Mouse (Mus musculus): Measurements from ENCODE around the gene Snrpa1. TPM values are rescaled to one million over a fixed set of nuclear protein-coding genes. Genes with fewer than 3 reads are reported as not detected.

Gene Snrpa1
- total RNA-seq, 4 experiments from 2014 or later: 17.3 to 21.2 (median 18.0) TPM

DNA sequence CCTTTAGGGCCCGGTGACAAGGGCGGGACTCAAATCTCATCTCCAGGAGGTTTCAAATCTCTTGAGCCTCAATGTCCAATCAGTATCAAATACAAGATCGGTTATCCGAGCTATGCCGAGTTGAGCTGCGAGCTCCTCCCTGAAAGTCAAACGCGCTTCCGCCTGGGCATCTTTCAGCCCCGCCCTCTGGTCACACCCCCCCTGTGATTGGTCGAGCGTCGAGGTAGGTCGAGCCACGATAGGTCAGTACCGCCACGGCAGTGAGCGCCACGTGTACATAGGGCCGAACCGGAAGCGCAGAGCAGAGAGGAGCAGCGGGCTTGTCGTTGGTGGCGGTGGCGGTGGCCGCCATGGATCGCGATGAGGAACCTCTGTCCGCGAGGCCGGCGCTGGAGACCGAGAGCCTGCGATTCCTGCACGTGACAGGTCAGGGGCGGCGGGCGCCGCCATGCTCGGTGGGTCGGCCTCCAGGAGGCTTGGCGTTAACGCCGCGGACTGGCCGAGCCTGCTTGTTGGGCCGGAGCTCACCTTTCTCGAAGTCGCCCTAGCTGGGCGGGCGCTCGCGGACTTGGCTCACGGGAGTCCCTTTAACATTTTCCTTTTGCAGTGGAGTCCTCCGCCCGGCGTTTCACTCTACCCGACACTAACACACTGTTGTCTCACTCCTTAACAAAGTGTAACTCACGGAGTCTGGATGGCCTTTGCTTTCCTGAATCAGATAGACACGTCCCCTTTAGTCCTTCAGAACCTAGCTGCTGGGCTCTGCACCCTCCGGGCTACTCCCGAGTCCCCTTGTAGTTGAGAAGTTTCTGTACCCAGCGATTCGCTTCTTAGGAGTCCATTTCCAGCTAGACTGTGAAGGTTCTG is 20.8 kb downstream of the Snrpa1 start, which contains the start of gene Selenos:
Gene Selenos (plus strand): TSS at position 286 of the 867 bp plus-strand sequence.
- DNase-seq (ENCODE audit: low spot score in 2 of 2): peak; percentile 92 to 94

DNA sequence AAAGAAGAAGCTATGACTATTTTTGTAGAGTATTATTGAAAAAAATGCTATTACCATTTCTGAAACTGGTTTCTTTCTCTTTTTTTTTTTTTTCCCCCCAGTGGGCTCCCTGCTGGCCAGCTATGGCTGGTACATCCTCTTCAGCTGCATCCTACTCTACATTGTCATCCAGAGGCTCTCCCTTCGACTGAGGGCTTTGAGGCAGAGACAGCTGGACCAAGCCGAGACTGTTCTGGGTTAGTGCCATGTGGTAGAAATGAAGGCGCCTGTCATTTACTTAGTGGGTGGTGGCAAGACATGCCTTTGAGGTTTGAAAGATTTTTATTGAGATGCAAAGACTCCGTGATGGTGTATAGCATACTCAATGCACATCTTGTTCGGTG is 21.4 kb downstream of the Snrpa1 start:
- no peak for DNase-seq (ENCODE audit: low spot score in 2 of 2)

- no peak for DNase-seq (ENCODE audit: low spot score in 2 of 2)
These were observed 25.0 kb downstream of the Snrpa1 start for GRCm38 (mm10) chr7:66083757-66084156.

DNA sequence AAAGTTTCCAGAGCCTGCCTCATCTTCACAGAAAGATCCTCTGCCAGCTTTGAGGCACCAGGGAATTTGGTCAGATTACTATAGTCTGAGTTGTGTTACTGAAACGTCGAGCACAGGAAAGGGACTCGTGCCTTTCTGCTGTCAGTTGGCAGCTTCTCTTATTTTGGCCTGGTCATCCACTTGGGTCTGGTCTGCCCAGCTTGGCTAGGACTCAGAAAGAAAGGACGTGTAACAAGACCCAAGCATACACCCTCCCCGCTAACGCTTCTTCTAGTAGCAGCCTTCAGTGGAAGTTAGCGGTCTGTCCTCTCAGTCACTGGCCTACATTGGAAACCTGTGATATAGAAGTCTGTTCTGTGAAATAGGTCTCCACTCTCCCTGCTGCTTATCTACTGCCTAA is 25.7 kb downstream of the Snrpa1 start:
- DNase-seq (ENCODE audit: low spot score in 2 of 2): peak; percentile 29 to 59

DNA sequence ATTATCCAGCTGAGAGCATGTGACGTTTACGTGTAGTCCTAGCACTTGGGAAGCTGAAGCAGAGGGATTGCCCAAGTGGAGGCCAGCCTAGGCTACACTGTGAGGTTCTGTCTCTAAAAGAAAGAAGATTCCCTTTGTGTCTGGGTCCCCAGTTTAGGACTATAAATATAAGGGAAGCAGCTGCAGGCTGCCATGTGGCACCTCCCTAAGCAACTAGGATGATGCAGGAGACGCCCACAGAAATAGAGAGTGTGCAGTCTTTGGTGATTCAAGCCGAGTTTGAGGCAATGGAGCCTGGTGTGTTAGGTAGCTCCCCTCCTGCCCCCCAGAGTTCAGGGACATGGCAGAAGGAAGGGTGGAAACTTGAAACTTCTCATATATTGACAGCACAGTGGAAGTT is 28.8 kb downstream of the Snrpa1 start:
- DNase-seq (ENCODE audit: low spot score in 2 of 2): no peak

- DNase-seq (ENCODE audit: low spot score in 2 of 2): no peak
These were observed 29.3 kb downstream of the Snrpa1 start for GRCm38 (mm10) chr7:66088077-66088476.

GRCm38 (mm10) chr7:66090676-66091190 is 31.9 kb downstream of the Snrpa1 start:
- no peak for DNase-seq (ENCODE audit: low spot score in 2 of 2)

GRCm38 (mm10) chr7:66091553-66091952 is 32.8 kb downstream of the Snrpa1 start:
- no peak for DNase-seq (ENCODE audit: low spot score in 2 of 2)

GRCm38 (mm10) chr7:66092656-66093055 is 33.9 kb downstream of the Snrpa1 start:
- DNase-seq (ENCODE audit: low spot score in 2 of 2): no peak

DNA sequence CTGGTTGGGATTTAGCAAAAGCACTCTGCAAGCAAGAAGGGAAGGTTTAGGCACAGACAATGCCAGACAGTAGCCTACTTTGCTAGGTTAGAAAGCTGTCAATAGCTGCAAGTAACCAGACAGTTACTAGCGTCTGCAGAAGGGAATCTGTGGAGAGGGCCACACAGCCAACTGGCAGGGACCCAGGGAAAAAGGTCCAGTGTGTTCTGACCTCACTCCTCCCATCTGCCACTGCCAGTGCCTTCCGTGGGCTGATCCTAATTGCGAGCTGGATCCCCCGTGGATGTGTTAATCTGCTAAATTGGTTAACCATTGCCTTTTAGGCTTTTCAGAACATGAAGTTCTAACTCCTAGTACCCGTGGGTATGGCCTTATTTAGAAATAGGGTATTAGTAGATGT is 35.3 kb downstream of the Snrpa1 start:
- peak in 1 of 2 experiments; percentile 52 for DNase-seq (ENCODE audit: low spot score in 2 of 2)

DNA sequence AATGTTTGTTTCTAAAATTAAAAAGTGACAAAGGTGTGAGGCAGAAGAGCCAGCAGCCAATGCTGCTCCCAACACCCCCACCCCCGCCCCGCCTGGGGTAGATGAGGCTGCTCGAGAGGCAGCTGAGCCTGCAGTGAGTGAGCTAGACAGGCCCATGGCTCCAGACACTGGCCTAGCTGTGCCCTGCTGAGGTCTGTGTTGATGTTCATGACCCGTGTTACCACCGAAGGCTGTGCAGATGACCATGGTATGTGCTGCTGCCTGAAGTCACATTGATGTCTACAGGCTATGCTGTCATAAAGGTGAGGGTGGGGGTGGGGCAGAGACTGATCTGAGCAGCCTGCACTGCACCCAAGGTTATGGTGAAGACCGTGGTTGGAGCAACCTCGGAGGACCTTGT is 40.0 kb downstream of the Snrpa1 start:
- DNase-seq (ENCODE audit: low spot score in 2 of 2): no peak

- DNase-seq (ENCODE audit: low spot score in 2 of 2): no peak
These were observed 43.1 kb downstream of the Snrpa1 start for GRCm38 (mm10) chr7:66101866-66102265.

GRCm38 (mm10) chr7:66104531-66104930 is 45.7 kb downstream of the Snrpa1 start:
- DNase-seq (ENCODE audit: low spot score in 2 of 2): no peak

- DNase-seq (ENCODE audit: low spot score in 2 of 2): no peak
These were observed 47.0 kb downstream of the Snrpa1 start for GRCm38 (mm10) chr7:66105771-66106170.

DNA sequence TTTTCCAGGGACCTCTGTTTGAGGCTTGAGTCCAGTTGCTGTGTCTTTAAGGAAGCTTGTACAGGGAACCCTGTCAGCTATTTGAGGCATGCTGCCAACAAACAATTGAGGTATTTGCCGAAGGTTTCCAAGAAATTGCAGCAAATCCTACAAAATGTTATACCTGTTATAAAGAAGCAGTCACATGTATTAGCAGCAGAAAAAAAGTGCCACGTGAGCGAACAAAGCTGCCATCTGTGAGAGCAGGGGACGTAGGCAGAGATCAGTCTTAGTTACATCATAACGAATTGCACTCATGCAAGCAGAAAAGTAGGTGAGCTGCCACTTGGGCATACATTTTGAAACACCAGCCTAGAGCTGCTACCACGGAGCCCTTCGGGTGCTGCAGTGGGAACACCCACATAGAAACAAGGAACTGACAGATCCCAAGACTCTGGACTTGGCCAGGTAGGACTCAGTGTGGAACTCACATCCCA is 47.8 kb downstream of the Snrpa1 start:
- DNase-seq (ENCODE audit: low spot score in 2 of 2): no peak

DNA sequence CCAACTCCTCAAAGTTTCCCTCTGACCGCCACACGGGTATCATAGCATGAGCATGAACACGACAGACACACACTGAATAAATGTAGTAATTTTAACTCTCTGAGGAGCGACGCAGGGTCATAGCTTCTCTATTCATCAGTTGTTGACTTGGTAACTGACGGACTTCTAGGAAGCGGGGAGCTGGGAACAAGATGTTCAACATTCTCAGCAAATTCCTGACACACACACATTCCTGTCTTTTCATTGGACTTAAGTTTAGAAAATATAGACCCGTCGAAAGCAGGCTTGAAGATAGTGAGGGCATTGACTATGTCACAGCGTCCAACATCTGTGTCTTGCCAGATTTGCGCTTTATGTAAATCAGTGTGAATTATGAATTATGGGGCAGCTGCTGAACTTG is 48.4 kb downstream of the Snrpa1 start:
- DNase-seq (ENCODE audit: low spot score in 2 of 2): no peak

GRCm38 (mm10) chr7:66107930-66108329 is 49.1 kb downstream of the Snrpa1 start:
- no peak for DNase-seq (ENCODE audit: low spot score in 2 of 2)

GRCm38 (mm10) chr7:66108961-66109854 is 50.4 kb downstream of the Snrpa1 start, which contains the start of gene Chsy1:
TSS of gene Chsy1 (plus strand) at chr7:66109515.
- peak; percentile 66 to 72 for DNase-seq (ENCODE audit: low spot score in 2 of 2)

- DNase-seq (ENCODE audit: low spot score in 2 of 2): peak; percentile 15 to 23
These were observed 51.2 kb downstream of the Snrpa1 start for GRCm38 (mm10) chr7:66109855-66110635.

DNA sequence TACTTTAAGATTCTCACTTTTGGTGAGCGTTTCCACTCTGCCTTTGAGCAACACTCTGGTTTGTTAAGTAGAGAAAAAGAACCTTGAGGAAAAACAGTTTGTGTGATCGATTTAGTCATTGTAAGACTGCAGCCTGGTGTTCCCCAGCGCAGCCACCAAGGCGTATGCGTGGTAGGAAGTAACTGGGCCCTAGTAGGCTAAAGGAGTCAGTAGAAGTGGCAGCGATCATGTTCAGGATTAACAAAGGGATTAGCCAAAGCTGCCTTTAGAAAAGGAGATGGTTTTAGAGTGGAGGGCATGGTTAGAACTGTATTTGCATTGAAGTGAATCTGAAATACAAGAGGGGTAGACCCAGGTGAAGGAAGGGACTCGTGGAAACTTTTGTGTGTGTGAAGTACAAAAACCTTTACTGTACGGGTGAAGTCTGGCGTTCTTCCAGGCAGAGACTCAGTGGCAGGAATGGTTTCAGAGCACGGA is 51.9 kb downstream of the Snrpa1 start:
- no peak for DNase-seq (ENCODE audit: low spot score in 2 of 2)

GRCm38 (mm10) chr7:66111211-66111610 is 52.4 kb downstream of the Snrpa1 start:
- no peak for DNase-seq (ENCODE audit: low spot score in 2 of 2)
